Mouse (Mus musculus) lung, adult 2 months (tissue): ENCODE results near the gene Adprm. TPM values are rescaled to one million over a fixed set of nuclear protein-coding genes. Genes with fewer than 3 reads are reported as not detected.
A peak's percentile ranks its signal among the peaks of the same experiment; 100 is the strongest.

Experiments used
- DNase-seq: peaks from one replicate; pipeline ENCODE4 v3.0.0; 2022
- H3K4me1 ChIP-seq: fragments of 200-500 bp; 2 replicates; pipeline ENCODE4 v1.6.1; 2011; ENCODE audit warnings: low read length; ENCODE audit not compliant: control insufficient read depth, insufficient read depth
- H3K4me3 ChIP-seq: fragments of 200-500 bp; replicated peaks from 2 replicates; pipeline ENCODE3; 2011; ENCODE audit warnings: low read depth, mild to moderate bottlenecking, control low read depth, low read length; ENCODE audit errors: extremely low read depth
- CTCF ChIP-seq: fragments of 200-500 bp; IDR thresholded peaks from 2 replicates; pipeline ENCODE4 v1.5.1; 2011; ENCODE audit warnings: mild to moderate bottlenecking, low read length, control low read depth; ENCODE audit not compliant: insufficient read depth
- POLR2A ChIP-seq: fragments of 200-500 bp; IDR thresholded peaks from 2 replicates; pipeline ENCODE4 v1.6.1; 2011; ENCODE audit warnings: low read depth, mild to moderate bottlenecking, control low read depth, low read length, borderline replicate concordance; ENCODE audit errors: extremely low read depth
- WGBS: fragments of 180-500 bp; shearing (Covaris S2); methylation state at CpG from one replicate; pipeline ENCODE4 v1.1.7; 2018; 5-methylcytosine and 5-hydroxymethylcytosine counted together
- polyA plus RNA-seq: library from polyadenylated mRNA; depleted of rRNA; stranded (reverse); fragments of >200 nt; gene quantifications from 2 replicates; pipeline ENCODE4 v1.2.3, GENCODE M21; 2012

The Adprm gene
- polyA plus RNA-seq, 1 experiment = 16.6 TPM

- DNase-seq = no peak
- 47% methylated on average over 9 of the region's 9 CpGs for WGBS
- Histone ChIP-seq H3K4me3 (no peak overlapping the region), H3K4me1 (no peaks in the 10 kb centered on the region)
- TF ChIP-seq POLR2A (no peak), CTCF (no peak)
These were observed 34.2 kb upstream of the Adprm start for GRCm38 (mm10) chr11:67086467-67087164.

- Histone ChIP-seq H3K4me3 (no peak overlapping the region), H3K4me1 (no peaks in the 10 kb centered on the region)
- TF ChIP-seq CTCF = peak; percentile 51
- TF ChIP-seq POLR2A = no peak
- WGBS = 4% methylated on average over 6 of the region's 6 CpGs
- peak; percentile 58 for DNase-seq
These were observed 33.1 kb upstream of the Adprm start for GRCm38 (mm10) chr11:67085489-67085888.

DNA sequence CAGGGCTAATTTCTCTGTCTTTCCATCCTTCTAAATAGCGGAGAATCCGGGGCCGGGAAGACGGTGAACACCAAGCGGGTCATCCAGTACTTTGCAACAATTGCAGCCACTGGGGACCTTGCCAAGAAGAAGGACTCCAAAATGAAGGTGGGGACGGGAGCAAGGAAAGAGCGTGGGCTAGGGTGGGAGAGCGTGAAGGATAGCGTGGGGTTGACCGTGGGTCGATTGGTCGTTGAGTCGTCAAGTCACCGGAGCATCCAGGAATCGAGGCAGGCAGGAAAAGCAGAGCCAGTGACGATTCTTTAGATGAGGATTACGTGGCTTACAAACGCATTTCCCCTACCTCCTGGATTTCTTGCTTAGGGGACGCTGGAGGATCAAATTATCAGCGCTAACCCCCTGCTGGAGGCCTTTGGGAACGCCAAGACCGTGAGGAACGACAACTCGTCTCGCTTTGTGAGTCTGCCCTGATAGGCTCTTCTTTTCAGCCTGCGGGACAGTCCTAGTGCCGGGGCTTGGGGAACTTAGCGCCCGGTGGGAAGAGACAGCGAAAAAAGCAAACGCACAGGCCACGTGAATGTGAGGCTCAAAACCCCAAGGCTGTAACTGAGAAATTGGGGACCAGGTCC lies 31.4 kb upstream of the Adprm start:
- Histone ChIP-seq H3K4me1 (no peaks in the 10 kb centered on the region), H3K4me3 (no peak overlapping the region)
- no peak for DNase-seq
- TF ChIP-seq CTCF (no peak), POLR2A (no peak)
- WGBS = 37% methylated on average over 32 of the region's 32 CpGs

DNA sequence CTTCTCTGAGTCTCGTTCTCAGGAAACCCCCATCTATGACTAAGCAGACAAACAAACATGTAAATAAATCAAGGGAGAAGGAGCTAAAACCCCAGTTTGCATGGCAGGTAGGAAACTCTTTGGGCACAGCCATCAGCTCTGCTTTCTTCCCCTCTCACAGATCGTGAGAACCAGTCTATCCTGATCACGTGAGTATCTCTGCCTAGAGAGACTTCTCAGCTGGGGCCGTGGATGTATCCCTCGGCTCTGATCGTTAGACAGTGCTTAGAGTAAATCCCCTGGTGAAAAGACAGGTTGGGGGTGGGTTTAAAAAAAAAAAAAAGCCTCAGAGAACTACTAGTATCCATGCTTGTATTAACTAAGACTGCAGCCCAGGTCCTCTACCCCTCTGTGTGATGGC lies 30.8 kb upstream of the Adprm start:
- 62% methylated on average over 6 of the region's 6 CpGs for WGBS
- TF ChIP-seq POLR2A = no peak

GRCm38 (mm10) chr11:67082793-67083192 lies 30.4 kb upstream of the Adprm start:
- no peak for TF ChIP-seq POLR2A
- no peak for TF ChIP-seq CTCF
- H3K4me3 ChIP-seq = no peak overlapping the region
- H3K4me1 ChIP-seq = no peaks in the 10 kb centered on the region
- DNase-seq = no peak
- WGBS = 76% methylated on average over 13 of the region's 13 CpGs

More for the DNA sequence above, 30.8 kb upstream of the Adprm start:
- no peak for DNase-seq
- Histone ChIP-seq H3K4me3 (no peak overlapping the region), H3K4me1 (no peaks in the 10 kb centered on the region)

GRCm38 (mm10) chr11:67082188-67082587 lies 29.8 kb upstream of the Adprm start:
- TF ChIP-seq POLR2A (no peak), CTCF (no peak)
- no peaks in the 10 kb centered on the region for H3K4me1 ChIP-seq
- 79% methylated on average over 7 of the region's 7 CpGs for WGBS
- DNase-seq = no peak
- no peak overlapping the region for H3K4me3 ChIP-seq

- no peak overlapping the region for H3K4me3 ChIP-seq
- peak; percentile 19 for DNase-seq
- 9% methylated on average over 11 of the region's 11 CpGs for WGBS
- H3K4me1 ChIP-seq = no peaks in the 10 kb centered on the region
- TF ChIP-seq CTCF (no peak), POLR2A (no peak)
These were observed 28.8 kb upstream of the Adprm start for GRCm38 (mm10) chr11:67081125-67081649.

DNA sequence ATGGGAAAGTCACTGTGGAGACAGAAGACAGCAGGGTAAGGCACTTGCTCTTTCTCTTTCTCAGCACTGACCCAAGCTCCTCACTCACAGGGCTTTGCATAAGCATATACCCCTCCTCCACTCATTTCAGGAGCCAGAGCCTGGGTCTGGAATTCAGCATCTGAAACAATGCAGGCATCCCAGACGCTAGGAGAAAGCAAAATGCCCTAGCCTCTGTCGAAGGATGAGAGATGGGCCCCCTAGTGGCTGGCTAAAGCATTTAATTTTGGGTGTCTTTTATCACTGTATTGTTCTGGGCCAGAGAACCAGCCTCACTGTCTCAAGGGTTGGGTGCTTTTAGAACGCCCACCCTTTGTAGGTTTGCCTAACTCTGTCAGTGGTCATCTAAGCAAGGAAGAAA lies 27.8 kb upstream of the Adprm start:
- WGBS = 7% methylated on average over 3 of the region's 3 CpGs
- Histone ChIP-seq H3K4me3 (no peak overlapping the region), H3K4me1 (no peaks in the 10 kb centered on the region)
- peak; percentile 53 for TF ChIP-seq CTCF
- no peak for TF ChIP-seq POLR2A
- DNase-seq = peak; percentile 39

GRCm38 (mm10) chr11:67079740-67080139 lies 27.3 kb upstream of the Adprm start:
- Histone ChIP-seq H3K4me3 (no peak overlapping the region), H3K4me1 (no peaks in the 10 kb centered on the region)
- 69% methylated on average over 11 of the region's 11 CpGs for WGBS
- DNase-seq = no peak
- TF ChIP-seq POLR2A = no peak
- TF ChIP-seq CTCF = no peak

DNA sequence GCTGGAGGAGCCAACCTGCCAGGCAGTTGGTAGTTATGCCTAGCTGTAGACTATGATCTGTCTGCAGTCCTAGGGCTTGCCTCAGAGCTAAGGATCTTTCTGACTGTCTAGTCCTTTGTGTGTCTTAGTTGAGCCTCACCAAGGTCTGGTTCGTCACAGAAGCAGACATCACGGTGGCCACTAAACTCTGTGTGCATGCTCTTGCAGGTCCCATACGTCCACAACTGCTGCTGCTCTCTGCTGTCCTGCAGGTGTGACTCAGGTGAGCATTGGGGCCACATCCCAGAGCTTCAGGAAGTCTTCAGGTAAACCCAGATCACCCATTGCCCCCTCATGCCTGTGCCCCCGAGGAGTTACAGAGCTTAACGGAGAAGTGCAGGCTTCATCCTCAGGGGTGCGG lies 26.5 kb upstream of the Adprm start:
- 85% methylated on average over 6 of the region's 6 CpGs for WGBS
- no peak for DNase-seq
- Histone ChIP-seq H3K4me1 (no peaks in the 10 kb centered on the region), H3K4me3 (no peak overlapping the region)
- no peak for TF ChIP-seq POLR2A
- TF ChIP-seq CTCF = no peak

DNA sequence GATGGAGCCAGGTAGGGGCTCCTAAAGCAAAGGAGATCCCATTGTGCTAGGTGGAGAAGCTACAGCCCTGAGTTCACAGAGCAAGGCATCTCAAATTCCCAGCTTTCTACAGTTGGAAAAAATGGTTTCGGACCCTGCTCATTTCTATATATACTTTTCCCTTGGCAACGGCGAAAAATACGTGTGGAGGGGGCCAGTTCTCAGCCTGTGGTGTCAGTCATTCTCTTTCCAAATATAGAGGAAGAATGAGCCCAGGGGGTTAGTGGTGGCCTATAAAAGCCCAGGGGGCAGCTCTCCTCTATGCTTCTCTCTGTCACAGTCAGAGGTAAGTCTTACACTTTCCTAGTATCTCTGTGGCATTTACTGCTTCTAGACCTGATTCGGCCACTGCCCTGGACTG lies 25.6 kb upstream of the Adprm start, which contains the start of gene Myh3:
Gene Myh3, plus strand, starts transcription at position 301 of the 400 bp plus-strand sequence.
- Histone ChIP-seq H3K4me3 (no peak within 1 kb of the TSS), H3K4me1 (no peaks in the 10 kb centered on the region)
- no peak for TF ChIP-seq POLR2A
- no peak for TF ChIP-seq CTCF
- DNase-seq = no peak
- 80% methylated on average over 5 of the region's 5 CpGs for WGBS
